Mouse (Mus musculus): ENCODE data around the gene Leng9. TPM values are rescaled to one million over a fixed set of nuclear protein-coding genes. Genes with fewer than 3 reads are reported as not detected.
"Not testable (repeated sequence)": the region's sequence is repeated elsewhere in the genome, so short reads cannot be mapped to it uniquely, and the experiment has no call there.

The Leng9 gene
- total and polyA plus RNA-seq, 2 experiments from 2014 or later, result 4.8 to 5.1 TPM

DNA sequence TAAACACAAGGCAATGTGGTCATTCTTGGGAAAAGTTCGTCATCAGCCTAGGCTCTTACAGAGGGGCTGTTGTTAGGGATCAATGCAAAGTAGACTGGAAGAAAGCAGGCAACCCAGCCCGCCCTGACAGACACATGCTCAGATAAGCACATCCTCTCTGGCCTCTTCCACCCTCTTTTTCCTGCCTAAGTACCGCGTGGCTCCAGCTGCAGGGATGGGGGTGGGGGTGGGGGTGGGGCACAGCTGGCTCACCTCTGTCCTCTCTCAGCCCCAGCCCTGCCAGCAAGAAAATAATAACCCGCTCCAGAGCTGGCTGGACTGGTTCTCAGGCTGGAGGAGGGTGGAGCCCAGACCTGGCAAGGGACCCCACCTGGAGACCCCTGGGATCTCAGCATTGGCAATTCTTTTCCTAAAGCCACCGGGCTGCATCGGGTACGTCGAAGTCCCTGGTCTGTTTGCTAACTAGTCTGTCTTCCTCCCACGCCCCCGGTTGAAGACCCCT is 13.4 kb upstream of the Leng9 start:
- ATAC-seq, result no peak; the same call in 1 of the 2 replicates
- no peak for TF ChIP-seq CTCF (IDR thresholded peaks at IDR 0.05; ENCODE audit: low read depth)
- WGBS, result 4% methylated on average over 11 of the region's 11 CpGs

DNA sequence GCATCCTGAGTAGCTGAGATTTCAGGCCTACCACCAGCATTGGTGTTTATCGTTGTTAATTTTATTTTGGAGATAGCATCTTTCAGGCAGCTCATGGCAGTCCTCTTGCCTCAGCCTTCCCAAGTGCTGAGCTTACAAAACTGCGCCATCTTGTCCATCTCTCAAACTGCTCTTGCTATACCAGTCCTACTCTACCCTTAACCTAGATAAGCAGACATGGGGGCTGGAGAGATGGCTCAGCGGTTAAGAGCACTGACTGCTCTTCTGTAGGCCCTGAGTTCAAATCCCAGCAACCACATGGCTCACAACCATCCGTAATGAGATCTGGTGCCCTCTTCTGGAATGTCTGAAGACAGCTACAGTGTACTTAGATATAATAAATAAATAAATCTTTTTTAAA is 11.4 kb upstream of the Leng9 start:
- H3K4me3 ChIP-seq (ENCODE audit: low read depth, low read length); DNase-seq; H3K27me3 ChIP-seq (ENCODE audit: insufficient read depth, low read length); H3K4me1 ChIP-seq (ENCODE audit: insufficient read depth); ATAC-seq; H3K36me3 ChIP-seq (ENCODE audit: insufficient read depth); H3K27ac ChIP-seq (ENCODE audit: low read depth, low read length); H3K9ac ChIP-seq; H3K4me2 ChIP-seq (ENCODE audit: low read depth); H3K9me3 ChIP-seq (ENCODE audit: low read length): not testable (repeated sequence)
- 95% methylated on average over 4 of the region's 4 CpGs for WGBS

More for the DNA sequence above, 13.4 kb upstream of the Leng9 start:
- H3K27ac ChIP-seq (ENCODE audit: low read depth, low read length), result no peak overlapping the region
- H3K36me3 ChIP-seq (ENCODE audit: insufficient read depth), result no peaks in the 10 kb centered on the region
- DNase-seq, result no peak
- H3K9me3 ChIP-seq (ENCODE audit: low read length), result no peaks in the 10 kb centered on the region
- peak overlapping the region; percentile 40 for H3K4me2 ChIP-seq (ENCODE audit: low read depth)
- no peaks in the 10 kb centered on the region for H3K4me1 ChIP-seq (ENCODE audit: insufficient read depth)
- H3K4me3 ChIP-seq (ENCODE audit: low read depth, low read length), result peak overlapping the region; percentile 23
- no peak overlapping the region for H3K9ac ChIP-seq
- H3K27me3 ChIP-seq (ENCODE audit: insufficient read depth, low read length), result no peaks in the 10 kb centered on the region

DNA sequence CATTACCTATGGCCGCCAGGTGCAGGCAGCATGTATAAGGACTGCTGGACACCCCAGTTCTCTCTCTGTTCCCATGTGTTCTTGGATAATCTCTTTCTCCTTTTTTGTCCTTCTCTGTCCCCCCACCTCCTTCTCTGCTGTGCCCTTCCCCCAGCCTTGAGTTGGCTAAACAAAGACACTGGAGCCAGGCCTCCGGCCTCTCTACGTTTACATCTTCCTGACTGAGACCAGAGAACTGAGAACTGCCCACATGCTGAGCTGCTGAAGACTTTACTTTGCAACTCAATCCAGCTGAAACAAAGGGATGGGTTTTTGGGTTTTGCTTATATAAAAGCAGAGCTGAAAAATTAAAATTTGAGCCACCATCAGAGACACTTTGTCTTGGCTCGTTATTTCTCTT is 4.8 kb upstream of the Leng9 start:
- ATAC-seq (no peak), DNase-seq (no peak)
- Histone ChIP-seq H3K9ac (no peak overlapping the region), H3K36me3 (ENCODE audit: insufficient read depth) (no peaks in the 10 kb centered on the region), H3K4me2 (ENCODE audit: low read depth) (no peak overlapping the region), H3K27me3 (ENCODE audit: insufficient read depth, low read length) (peaks cover 9% of the 10 kb centered on the region), H3K4me1 (ENCODE audit: insufficient read depth) (no peaks in the 10 kb centered on the region), H3K9me3 (ENCODE audit: low read length) (no peaks in the 10 kb centered on the region), H3K4me3 (ENCODE audit: low read depth, low read length) (no peak overlapping the region), H3K27ac (ENCODE audit: low read depth, low read length) (no peak overlapping the region)
- WGBS, result 41% methylated on average over 4 of the region's 4 CpGs
- no peak for TF ChIP-seq CTCF (IDR thresholded peaks at IDR 0.05; ENCODE audit: low read depth)

DNA sequence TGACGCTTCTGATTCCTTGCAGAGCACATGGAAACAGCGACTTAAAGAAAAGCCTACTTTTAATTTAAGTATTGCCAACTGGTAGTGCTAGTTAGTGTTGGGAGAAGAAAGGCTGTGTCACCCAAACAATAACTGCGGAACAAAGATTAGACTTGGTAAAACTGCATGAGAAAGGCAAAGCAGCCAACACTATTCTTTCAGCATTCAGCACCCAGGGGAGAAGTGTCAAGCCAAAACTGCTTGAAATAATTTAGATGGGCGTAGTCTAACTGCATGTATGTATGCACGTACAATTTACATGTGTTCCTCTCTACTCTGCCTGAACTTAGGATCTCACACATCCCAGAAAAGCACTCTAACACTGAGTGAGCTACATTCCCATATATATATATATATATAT is 4.2 kb upstream of the Leng9 start:
- ATAC-seq (no peak), DNase-seq (no peak)
- H3K9ac ChIP-seq, result no peak overlapping the region
- H3K36me3 ChIP-seq (ENCODE audit: insufficient read depth), result no peaks in the 10 kb centered on the region
- no peak overlapping the region for H3K4me2 ChIP-seq (ENCODE audit: low read depth)
- H3K27ac ChIP-seq (ENCODE audit: low read depth, low read length), result no peak overlapping the region
- H3K4me1 ChIP-seq (ENCODE audit: insufficient read depth), result no peaks in the 10 kb centered on the region
- peaks cover 9% of the 10 kb centered on the region for H3K27me3 ChIP-seq (ENCODE audit: insufficient read depth, low read length)
- TF ChIP-seq CTCF (IDR thresholded peaks at IDR 0.05; ENCODE audit: low read depth), result no peak
- H3K4me3 ChIP-seq (ENCODE audit: low read depth, low read length), result no peak overlapping the region
- 65% methylated on average over 5 of the region's 5 CpGs for WGBS
- H3K9me3 ChIP-seq (ENCODE audit: low read length), result no peaks in the 10 kb centered on the region

DNA sequence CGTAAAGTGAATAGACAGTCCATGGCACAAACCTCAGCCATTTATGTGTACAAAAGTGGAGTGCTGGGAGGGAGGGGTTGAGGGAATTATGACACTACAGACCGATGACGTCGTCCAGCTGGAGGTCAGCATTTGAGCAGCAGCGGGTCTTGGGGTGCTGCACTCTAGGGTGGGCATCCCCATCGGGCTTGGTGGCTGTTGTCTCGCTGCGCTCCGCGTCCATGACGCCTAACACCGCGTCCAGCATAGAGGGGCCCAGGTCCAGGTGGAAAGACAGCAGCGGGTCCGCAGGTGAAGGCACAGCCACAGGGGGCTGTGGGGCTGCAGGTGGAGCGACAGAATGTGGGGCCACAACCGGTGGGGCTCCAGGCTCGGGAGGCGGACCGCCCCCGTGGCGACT is 1.1 kb upstream of the Leng9 start:
- Histone ChIP-seq H3K27ac (ENCODE audit: low read depth, low read length) (no peak overlapping the region), H3K27me3 (ENCODE audit: insufficient read depth, low read length) (peaks cover 9% of the 10 kb centered on the region), H3K4me3 (ENCODE audit: low read depth, low read length) (peak overlapping the region; percentile 74), H3K9ac (no peak overlapping the region), H3K36me3 (ENCODE audit: insufficient read depth) (peaks cover 20% of the 10 kb centered on the region), H3K4me2 (ENCODE audit: low read depth) (peak overlapping the region; percentile 96), H3K9me3 (ENCODE audit: low read length) (no peaks in the 10 kb centered on the region), H3K4me1 (ENCODE audit: insufficient read depth) (no peaks in the 10 kb centered on the region)
- TF ChIP-seq CTCF (IDR thresholded peaks at IDR 0.05; ENCODE audit: low read depth), result no peak
- ATAC-seq (no peak), DNase-seq (no peak)
- WGBS, result 15% methylated on average over 22 of the region's 22 CpGs

DNA sequence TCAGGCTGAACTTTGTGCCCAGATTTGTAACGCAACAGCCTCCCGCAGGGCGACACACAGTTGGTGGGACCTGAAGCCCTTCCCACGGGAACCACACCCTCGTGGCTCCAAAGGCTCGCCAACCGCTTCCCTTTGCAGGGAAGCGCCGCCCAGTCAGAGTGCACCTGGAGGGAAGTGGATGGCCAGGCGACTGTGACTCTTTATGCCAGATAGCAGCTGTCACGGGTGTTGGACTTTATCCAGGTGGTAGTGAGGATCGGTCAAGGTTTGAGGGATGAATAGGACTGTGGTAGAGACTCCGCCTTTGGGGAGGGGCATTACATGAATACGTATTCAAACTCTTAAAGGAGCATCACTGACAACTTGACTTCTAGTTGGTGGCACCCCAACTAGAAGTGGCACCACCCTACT is 642 bp upstream of the Leng9 start:
- H3K4me1 ChIP-seq (ENCODE audit: insufficient read depth), result no peaks in the 10 kb centered on the region
- H3K27me3 ChIP-seq (ENCODE audit: insufficient read depth, low read length), result peaks cover 9% of the 10 kb centered on the region
- no peak overlapping the region for H3K27ac ChIP-seq (ENCODE audit: low read depth, low read length)
- H3K9ac ChIP-seq, result peak overlapping the region; percentile 46
- peaks cover 24% of the 10 kb centered on the region for H3K36me3 ChIP-seq (ENCODE audit: insufficient read depth)
- H3K4me2 ChIP-seq (ENCODE audit: low read depth), result peak overlapping the region; percentile 96
- peak overlapping the region; percentile 74 for H3K4me3 ChIP-seq (ENCODE audit: low read depth, low read length)
- no peaks in the 10 kb centered on the region for H3K9me3 ChIP-seq (ENCODE audit: low read length)
- ATAC-seq (peak; percentile 15; the same call in 1 of the 2 replicates), DNase-seq (peak; percentile 59)
- no peak for TF ChIP-seq CTCF (IDR thresholded peaks at IDR 0.05; ENCODE audit: low read depth)
- WGBS, result 5% methylated on average over 14 of the region's 14 CpGs

DNA sequence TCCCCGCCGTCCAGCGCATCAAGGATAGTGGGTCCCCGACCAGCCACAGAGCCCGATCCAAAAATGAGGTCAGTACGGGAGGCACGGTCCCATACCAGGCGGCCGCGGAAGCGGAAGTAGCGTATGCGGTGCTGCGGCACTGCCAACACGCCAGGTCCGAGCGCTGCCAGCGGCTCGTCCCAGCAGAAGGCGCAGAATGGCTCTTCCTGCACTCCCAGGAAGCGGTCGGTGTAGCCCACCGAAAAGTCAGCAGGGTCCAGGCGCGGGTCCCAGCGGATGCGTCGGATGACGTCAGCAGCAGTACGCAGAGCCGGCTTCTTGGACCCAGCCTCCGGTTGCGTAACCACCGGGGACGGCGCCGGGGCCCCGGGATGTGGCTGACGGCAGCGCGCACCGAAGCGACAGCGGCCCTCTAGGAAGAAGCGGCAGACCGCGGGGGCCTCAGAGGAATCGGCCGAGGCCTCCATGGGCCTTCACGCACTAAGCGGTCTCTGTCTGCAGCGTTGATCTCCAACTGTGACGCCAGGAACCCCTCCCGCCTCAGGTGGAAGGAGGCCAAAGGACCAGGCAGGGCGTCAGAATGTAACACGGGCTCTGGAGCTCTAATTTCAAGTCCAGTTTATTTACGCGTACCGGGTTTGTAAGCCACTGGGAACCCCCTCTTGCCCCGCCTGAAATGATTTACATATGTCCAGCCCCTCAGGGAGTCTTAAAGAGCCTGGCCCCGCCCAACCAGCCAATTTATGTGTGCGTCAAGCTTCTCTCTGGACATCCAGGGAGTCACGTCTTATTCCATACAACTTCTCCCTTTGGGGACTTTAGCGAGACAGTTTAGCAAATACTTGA is 742 bp downstream of the Leng9 start:
- WGBS, result under 1% methylated on average over 64 of the region's 64 CpGs
- peak; percentile 5; the same call in 1 of the 2 replicates for TF ChIP-seq CTCF (IDR thresholded peaks at IDR 0.05; ENCODE audit: low read depth)

More for the DNA sequence above, 742 bp downstream of the Leng9 start:
- peak overlapping the region; percentile 91 for H3K27ac ChIP-seq (ENCODE audit: low read depth, low read length)
- peak overlapping the region; percentile 74 for H3K4me3 ChIP-seq (ENCODE audit: low read depth, low read length)
- ATAC-seq (peak; percentile 83), DNase-seq (peak; percentile 85)
- H3K9ac ChIP-seq, result peak overlapping the region; percentile 83
- no peaks in the 10 kb centered on the region for H3K9me3 ChIP-seq (ENCODE audit: low read length)
- H3K4me2 ChIP-seq (ENCODE audit: low read depth), result peak overlapping the region; percentile 96
- peaks cover 9% of the 10 kb centered on the region for H3K27me3 ChIP-seq (ENCODE audit: insufficient read depth, low read length)
- peaks cover 38% of the 10 kb centered on the region for H3K36me3 ChIP-seq (ENCODE audit: insufficient read depth)
- no peaks in the 10 kb centered on the region for H3K4me1 ChIP-seq (ENCODE audit: insufficient read depth)

Measured in forebrain, postnatal 0 days (tissue).